Mouse (Mus musculus) lung, embryonic 14.5 days (tissue): Measurements from ENCODE around the gene Slc12a1. TPM values are rescaled to one million over a fixed set of nuclear protein-coding genes. Genes with fewer than 3 reads are reported as not detected.
A peak's percentile ranks its signal among the peaks of the same experiment; 100 is the strongest.
"Not testable (repeated sequence)": the region's sequence is repeated elsewhere in the genome, so short reads cannot be mapped to it uniquely, and the experiment has no call there.

Source experiments
- ATAC-seq: fragments of 200-750 bp; cut with Nextera tagmentation; 2 replicates; pipeline ENCODE4 v1.8.0; 2017; ENCODE audit warnings: mild to moderate bottlenecking, moderate TSS enrichment, moderate library complexity; ENCODE audit not compliant: insufficient read depth
- DNase-seq: peaks from one replicate; pipeline ENCODE4 v3.0.0-alpha.2; 2015
- H3K27ac ChIP-seq: fragments of 300-500 bp; sonication (generic); 2 replicates; pipeline ENCODE4 v1.5.1; 2014; ENCODE audit warnings: low read depth, mild to moderate bottlenecking, moderate library complexity
- H3K27me3 ChIP-seq: fragments of 300-500 bp; sonication (generic); 2 replicates; pipeline ENCODE4 v1.6.1; 2014; ENCODE audit warnings: low read length, control low read depth; ENCODE audit not compliant: insufficient read depth
- H3K36me3 ChIP-seq: fragments of 300-500 bp; sonication (generic); 2 replicates; pipeline ENCODE4 v1.6.1; 2014; ENCODE audit warnings: control low read depth; ENCODE audit not compliant: insufficient read depth
- H3K4me1 ChIP-seq: fragments of 300-500 bp; sonication (generic); 2 replicates; pipeline ENCODE4 v1.6.1; 2014; ENCODE audit warnings: antibody characterized with exemption, control low read depth; ENCODE audit not compliant: insufficient read depth
- H3K4me2 ChIP-seq: fragments of 300-500 bp; sonication (generic); 2 replicates; pipeline ENCODE4 v1.6.1; 2014; ENCODE audit warnings: mild to moderate bottlenecking
- H3K4me3 ChIP-seq: fragments of 300-500 bp; sonication (generic); 2 replicates; pipeline ENCODE4 v1.5.1; 2014; ENCODE audit warnings: low read depth, low read length
- H3K9ac ChIP-seq: fragments of 300-500 bp; sonication (generic); 2 replicates; pipeline ENCODE4 v1.6.1; 2014
- H3K9me3 ChIP-seq: fragments of 300-500 bp; sonication (generic); 2 replicates; pipeline ENCODE4 v1.6.1; 2016; ENCODE audit warnings: low read depth, low read length, control low read depth
- CTCF ChIP-seq: IDR thresholded peaks from 2 replicates; pipeline ENCODE4 v1.5.1; 2016; ENCODE audit warnings: antibody characterized with exemption, low read depth
- WGBS: fragments of 180-500 bp; shearing (Covaris S2); extraction: QIAGEN DNeasy Blood & Tissue Kit; methylation state at CpG from one replicate; pipeline ENCODE4 v1.1.7; 2014; 5-methylcytosine and 5-hydroxymethylcytosine counted together
- polyA plus RNA-seq: library from polyadenylated mRNA; unstranded; fragments of >200 nt; fragmentation: Nextera tagmentation; extraction: Ambion mirVana; gene quantifications from 2 replicates; pipeline ENCODE4 v1.2.1, GENCODE M21; 2014

Gene Slc12a1
- not detected in 2 replicates for polyA plus RNA-seq

DNA sequence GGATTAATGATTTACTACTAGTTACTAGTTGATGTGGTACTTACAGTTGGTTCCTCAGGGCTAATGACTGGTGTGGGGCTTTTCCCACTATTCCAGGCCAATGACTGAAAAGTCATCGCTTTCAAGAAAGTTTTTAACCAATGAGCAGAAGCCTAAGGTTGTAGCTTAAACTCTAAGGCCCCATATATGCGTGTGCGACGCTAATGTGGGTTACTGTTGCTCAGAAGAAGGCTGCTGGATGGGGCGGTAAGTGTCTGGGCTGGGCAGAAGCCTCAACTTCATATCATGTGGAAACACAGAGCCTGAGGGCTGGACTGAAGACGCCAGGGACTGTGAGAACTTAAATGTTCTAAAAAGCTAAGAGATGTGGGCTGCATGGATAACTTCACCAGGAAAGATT lies at the start of gene Slc12a1:
TSS of gene Slc12a1 (plus strand) at position 118 of the 400 bp plus-strand sequence.
- Histone ChIP-seq H3K4me2 (no peak within 1 kb of the TSS), H3K4me3 (no peak within 1 kb of the TSS), H3K27me3 (no peaks in the 10 kb centered on the region), H3K9me3 (no peaks in the 10 kb centered on the region), H3K27ac (no peak within 1 kb of the TSS), H3K36me3 (no peaks in the 10 kb centered on the region), H3K9ac (no peak within 1 kb of the TSS), H3K4me1 (no peaks in the 10 kb centered on the region)
- 83% methylated on average over 6 of the region's 6 CpGs for WGBS
- ATAC-seq (no peak), DNase-seq (no peak)
- TF ChIP-seq CTCF, result no peak

DNA sequence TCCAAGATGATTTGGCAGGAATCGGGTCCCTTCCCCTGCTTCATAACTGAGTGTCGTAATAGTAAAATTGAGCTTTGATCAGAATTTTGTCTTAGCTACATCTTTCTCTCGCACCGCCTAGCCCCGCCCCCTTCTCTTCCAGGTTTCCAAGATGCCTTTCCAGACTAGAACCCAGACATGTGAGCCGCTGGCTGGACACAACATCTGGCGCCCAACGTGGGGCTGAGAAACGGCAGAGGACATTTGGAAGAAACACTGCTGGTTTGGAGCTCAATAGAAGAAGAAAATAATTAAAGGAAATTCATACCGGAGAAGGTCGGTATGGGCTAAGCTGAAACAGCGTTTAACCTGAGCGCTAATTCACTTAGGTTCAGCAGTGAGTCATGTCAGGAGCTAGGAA lies 47.8 kb upstream of the Slc12a1 start:
- 95% methylated on average over 13 of the region's 13 CpGs for WGBS
- ATAC-seq, H3K9me3 ChIP-seq, DNase-seq, H3K27ac ChIP-seq, H3K4me2 ChIP-seq, H3K9ac ChIP-seq, H3K4me3 ChIP-seq, H3K4me1 ChIP-seq, H3K27me3 ChIP-seq: not testable (repeated sequence)
- peaks cover 55% of the 10 kb centered on the region for H3K36me3 ChIP-seq

- H3K9me3 ChIP-seq, H3K27me3 ChIP-seq, ATAC-seq, H3K4me3 ChIP-seq, H3K4me1 ChIP-seq, H3K4me2 ChIP-seq, DNase-seq, H3K9ac ChIP-seq, H3K27ac ChIP-seq: not testable (repeated sequence)
- H3K36me3 ChIP-seq, result peaks cover 47% of the 10 kb centered on the region
- WGBS, result 100% methylated on average over 4 of the region's 4 CpGs
These were observed 45.8 kb upstream of the Slc12a1 start for GRCm38 (mm10) chr2:125106536-125106935.

GRCm38 (mm10) chr2:125119381-125120110 lies 32.8 kb upstream of the Slc12a1 start:
- Histone ChIP-seq H3K4me3 (no peak overlapping the region), H3K9me3 (no peaks in the 10 kb centered on the region), H3K9ac (no peak overlapping the region), H3K4me1 (no peaks in the 10 kb centered on the region), H3K27me3 (no peaks in the 10 kb centered on the region), H3K4me2 (no peak overlapping the region), H3K36me3 (peaks cover 17% of the 10 kb centered on the region), H3K27ac (no peak overlapping the region)
- ATAC-seq (no peak), DNase-seq (no peak)
- WGBS, result 74% methylated on average over 6 of the region's 6 CpGs
- TF ChIP-seq CTCF, result no peak

DNA sequence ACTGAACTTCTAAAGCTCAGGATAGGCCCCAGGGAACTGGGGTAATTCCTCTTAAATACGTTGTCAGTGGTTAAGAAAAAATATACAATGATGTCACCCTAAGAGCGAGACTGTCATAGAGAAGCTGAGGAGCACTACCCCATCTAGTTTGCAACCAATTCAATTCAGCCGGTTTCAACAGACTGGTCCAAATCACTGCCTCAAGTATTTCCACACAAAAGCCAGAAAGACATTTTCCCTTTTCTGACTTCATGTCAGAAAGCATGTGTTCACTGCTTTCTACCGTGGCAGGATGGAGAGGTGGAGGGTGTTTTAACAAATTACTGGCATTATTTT lies 30.0 kb upstream of the Slc12a1 start:
- peak; percentile 24; the same call in 1 of the 2 replicates for ATAC-seq
- Histone ChIP-seq H3K36me3 (no peaks in the 10 kb centered on the region), H3K27ac (peak overlapping the region; percentile 91; the same call in 1 of the 2 replicates), H3K4me2 (peak overlapping the region; percentile 67), H3K27me3 (no peaks in the 10 kb centered on the region), H3K4me3 (peak overlapping the region; percentile 75), H3K9ac (peak overlapping the region; percentile 97), H3K9me3 (no peaks in the 10 kb centered on the region), H3K4me1 (no peaks in the 10 kb centered on the region)
- TF ChIP-seq CTCF, result no peak
- DNase-seq, result peak; percentile 49
- 2% methylated on average over 4 of the region's 4 CpGs for WGBS

- Histone ChIP-seq H3K4me2 (peak overlapping the region; percentile 67), H3K9ac (peak overlapping the region; percentile 97), H3K27me3 (no peaks in the 10 kb centered on the region), H3K9me3 (no peaks in the 10 kb centered on the region), H3K27ac (peak overlapping the region; percentile 91), H3K4me3 (peak overlapping the region; percentile 75), H3K4me1 (no peaks in the 10 kb centered on the region), H3K36me3 (no peaks in the 10 kb centered on the region)
- under 1% methylated on average over 57 of the region's 59 CpGs for whole genome bisulfite sequencing
- peak; percentile 60 for DNase-seq
- TF ChIP-seq CTCF, result no peak
- ATAC-seq, result peak; percentile 72
These were observed 29.5 kb upstream of the Slc12a1 start for GRCm38 (mm10) chr2:125122624-125123476.

GRCm38 (mm10) chr2:125123477-125123852 lies 28.8 kb upstream of the Slc12a1 start, which contains the start of gene Myef2:
Myef2 (minus strand) TSS chr2:125123661.
- peak within 1 kb of the TSS; percentile 91 for H3K27ac ChIP-seq
- no peaks in the 10 kb centered on the region for H3K36me3 ChIP-seq
- DNase-seq (peak; percentile 92), ATAC-seq (peak; percentile 89)
- no peaks in the 10 kb centered on the region for H3K27me3 ChIP-seq
- no peaks in the 10 kb centered on the region for H3K4me1 ChIP-seq
- WGBS, result 1% methylated on average over 37 of the region's 48 CpGs
- H3K4me2 ChIP-seq, result peak within 1 kb of the TSS; percentile 67
- H3K9ac ChIP-seq, result peak within 1 kb of the TSS; percentile 97
- no peak for TF ChIP-seq CTCF
- no peaks in the 10 kb centered on the region for H3K9me3 ChIP-seq
- peak within 1 kb of the TSS; percentile 75 for H3K4me3 ChIP-seq
